Mouse (Mus musculus) hindbrain, embryonic 12.5 days (tissue): Measurements from ENCODE around the gene Gapt. TPM values are rescaled to one million over a fixed set of nuclear protein-coding genes. Genes with fewer than 3 reads are reported as not detected.
"Not testable (repeated sequence)": the region's sequence is repeated elsewhere in the genome, so short reads cannot be mapped to it uniquely, and the experiment has no call there.

ENCODE experiments used
- ATAC-seq: fragments of 200-750 bp; cut with Nextera tagmentation; 2 replicates; pipeline ENCODE4 v1.8.0; 2017; ENCODE audit warnings: moderate TSS enrichment; ENCODE audit not compliant: low FRiP score
- H3K27ac ChIP-seq: fragments of 300-500 bp; sonication (generic); 2 replicates; pipeline ENCODE4 v1.5.1; 2016; ENCODE audit warnings: mild to moderate bottlenecking
- H3K27me3 ChIP-seq: fragments of 300-500 bp; sonication (generic); 2 replicates; pipeline ENCODE4 v1.6.1; 2016; ENCODE audit warnings: mild to moderate bottlenecking
- H3K36me3 ChIP-seq: fragments of 300-500 bp; sonication (generic); 2 replicates; pipeline ENCODE4 v1.6.1; 2016; ENCODE audit warnings: mild to moderate bottlenecking
- H3K4me1 ChIP-seq: fragments of 300-500 bp; sonication (generic); 2 replicates; pipeline ENCODE4 v1.6.1; 2016
- H3K4me2 ChIP-seq: fragments of 300-500 bp; sonication (generic); replicated peaks from 2 replicates; pipeline ENCODE4 v1.6.1; 2016; ENCODE audit warnings: mild to moderate bottlenecking
- H3K4me3 ChIP-seq: fragments of 300-500 bp; sonication (generic); 2 replicates; pipeline ENCODE4 v1.5.1; 2016; ENCODE audit warnings: mild to moderate bottlenecking
- H3K9ac ChIP-seq: fragments of 300-500 bp; sonication (generic); 2 replicates; pipeline ENCODE4 v1.6.1; 2016; ENCODE audit warnings: mild to moderate bottlenecking, moderate library complexity
- H3K9me3 ChIP-seq: fragments of 300-500 bp; sonication (generic); replicated peaks from 2 replicates; pipeline ENCODE4 v1.6.1; 2016; ENCODE audit warnings: mild to moderate bottlenecking
- WGBS: fragments of 180-500 bp; shearing (Covaris S2); methylation state at CpG from one replicate; pipeline ENCODE4 v1.1.7; 2016; 5-methylcytosine and 5-hydroxymethylcytosine counted together
- polyA plus RNA-seq: library from polyadenylated mRNA; unstranded; fragments of >200 nt; fragmentation: Nextera tagmentation; extraction: Ambion mirVana; gene quantifications from 2 replicates; pipeline ENCODE4 v1.2.1, GENCODE M21; 2016

Gene Gapt
- polyA plus RNA-seq, 1 experiment from 2014 or later = not detected

DNA sequence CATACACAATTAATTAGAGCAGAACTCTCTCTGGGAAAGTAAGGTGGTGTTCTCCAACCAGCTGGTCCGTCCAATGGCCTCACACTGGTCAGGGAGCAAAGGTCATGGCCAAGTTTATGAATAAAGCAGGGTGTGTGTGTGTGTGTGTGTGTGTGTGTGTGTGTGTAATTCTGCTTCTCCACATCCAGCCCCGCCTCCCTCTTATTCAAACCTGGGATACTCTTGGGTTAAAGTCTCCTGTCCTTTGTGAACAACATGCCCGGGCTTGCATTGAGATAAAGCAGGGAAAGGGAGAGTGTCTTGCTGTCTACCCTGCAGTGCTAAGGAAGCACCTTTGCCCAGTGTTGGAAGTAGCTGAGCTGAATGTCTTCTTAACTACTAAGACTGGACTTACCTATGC is 35.6 kb upstream of the Gapt start:
- no peak overlapping the region for H3K4me3 ChIP-seq
- H3K36me3 ChIP-seq = peaks cover 2% of the 10 kb centered on the region
- peaks cover 3% of the 10 kb centered on the region; the same call in 1 of the 2 replicates for H3K4me1 ChIP-seq
- WGBS = 46% methylated on average over 3 of the region's 3 CpGs
- peaks cover 6% of the 10 kb centered on the region; the same call in 1 of the 2 replicates for H3K9me3 ChIP-seq
- H3K9ac ChIP-seq = no peak overlapping the region
- H3K4me2 ChIP-seq = no peak overlapping the region
- no peaks in the 10 kb centered on the region for H3K27me3 ChIP-seq
- no peak for ATAC-seq
- no peak overlapping the region for H3K27ac ChIP-seq

GRCm38 (mm10) chr13:110392210-110392609 is 35.2 kb upstream of the Gapt start:
- H3K27ac ChIP-seq = no peak overlapping the region
- H3K36me3 ChIP-seq = no peaks in the 10 kb centered on the region
- H3K27me3 ChIP-seq = no peaks in the 10 kb centered on the region
- H3K4me3 ChIP-seq = no peak overlapping the region
- H3K9ac ChIP-seq = no peak overlapping the region
- 22% methylated on average over 8 of the region's 8 CpGs for WGBS
- no peak overlapping the region for H3K4me2 ChIP-seq
- no peak for ATAC-seq
- peaks cover 6% of the 10 kb centered on the region; the same call in 1 of the 2 replicates for H3K9me3 ChIP-seq
- peaks cover 3% of the 10 kb centered on the region; the same call in 1 of the 2 replicates for H3K4me1 ChIP-seq

DNA sequence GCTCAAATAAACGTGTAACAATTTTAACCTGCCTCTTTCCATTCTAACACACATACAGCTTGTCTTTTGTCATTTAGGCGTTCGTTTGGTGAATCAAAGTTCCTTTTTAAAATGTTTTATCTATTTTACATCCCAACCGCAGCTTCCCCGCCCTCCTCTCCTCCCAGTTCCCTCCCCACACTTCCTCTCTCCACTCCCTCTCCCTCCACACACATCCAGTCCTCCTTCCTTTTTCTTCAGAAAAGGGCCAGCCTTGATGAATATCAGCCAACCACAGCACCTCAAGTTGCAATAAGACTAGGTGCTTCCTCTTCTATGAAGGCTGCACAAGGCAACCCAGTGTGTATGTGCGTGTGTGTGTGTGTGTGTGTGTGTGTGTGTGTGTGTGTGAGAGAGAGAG is 27.5 kb upstream of the Gapt start:
- Histone ChIP-seq H3K4me3 (no peak overlapping the region), H3K27me3 (no peaks in the 10 kb centered on the region), H3K27ac (no peak overlapping the region), H3K9ac (no peak overlapping the region), H3K36me3 (no peaks in the 10 kb centered on the region), H3K9me3 (peaks cover 1% of the 10 kb centered on the region; the same call in 1 of the 2 replicates), H3K4me2 (no peak overlapping the region), H3K4me1 (no peaks in the 10 kb centered on the region)
- 74% methylated on average over 6 of the region's 6 CpGs for WGBS
- ATAC-seq = no peak

DNA sequence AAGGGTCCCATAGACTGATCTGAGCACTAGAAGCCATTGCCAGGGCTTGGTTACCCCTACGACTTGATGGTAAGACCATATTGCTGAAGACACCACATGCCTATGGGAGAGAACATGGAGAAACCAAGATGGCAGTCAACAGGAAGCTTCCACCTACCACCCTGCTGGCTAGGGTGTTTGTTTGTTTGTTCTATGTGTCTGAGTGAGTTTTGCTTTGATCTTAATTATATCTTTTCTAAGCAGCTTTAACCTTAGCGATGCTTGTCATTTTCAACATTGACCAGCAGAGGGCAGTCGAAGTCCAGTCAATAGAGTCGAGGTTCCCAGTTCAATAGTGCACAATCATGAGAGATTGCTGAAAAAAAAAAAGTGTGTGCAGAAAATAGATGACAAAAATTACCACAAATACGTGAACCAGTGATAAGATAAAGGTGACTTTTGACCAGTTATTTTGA is 25.5 kb upstream of the Gapt start:
- H3K9me3 ChIP-seq = no peaks in the 10 kb centered on the region

GRCm38 (mm10) chr13:110369673-110370072 is 12.7 kb upstream of the Gapt start:
- H3K27ac ChIP-seq = no peak overlapping the region
- H3K4me2 ChIP-seq = no peak overlapping the region
- no peak overlapping the region for H3K9ac ChIP-seq
- H3K9me3 ChIP-seq = no peaks in the 10 kb centered on the region
- no peak for ATAC-seq
- H3K4me3 ChIP-seq = no peak overlapping the region
- 89% methylated on average over 1 of the region's 1 CpGs for WGBS
- no peaks in the 10 kb centered on the region for H3K36me3 ChIP-seq
- no peaks in the 10 kb centered on the region for H3K27me3 ChIP-seq
- H3K4me1 ChIP-seq = no peaks in the 10 kb centered on the region

More for the DNA sequence above, 25.5 kb upstream of the Gapt start:
- H3K27ac ChIP-seq = no peak overlapping the region
- no peak overlapping the region for H3K4me3 ChIP-seq
- ATAC-seq = 0 out of 2 replicates have a peak, but pooled peaks have one; percentile 43
- H3K4me2 ChIP-seq = no peak overlapping the region
- no peaks in the 10 kb centered on the region for H3K36me3 ChIP-seq
- no peaks in the 10 kb centered on the region for H3K4me1 ChIP-seq
- H3K9ac ChIP-seq = no peak overlapping the region
- H3K27me3 ChIP-seq = no peaks in the 10 kb centered on the region
- 19% methylated on average over 5 of the region's 5 CpGs for WGBS

DNA sequence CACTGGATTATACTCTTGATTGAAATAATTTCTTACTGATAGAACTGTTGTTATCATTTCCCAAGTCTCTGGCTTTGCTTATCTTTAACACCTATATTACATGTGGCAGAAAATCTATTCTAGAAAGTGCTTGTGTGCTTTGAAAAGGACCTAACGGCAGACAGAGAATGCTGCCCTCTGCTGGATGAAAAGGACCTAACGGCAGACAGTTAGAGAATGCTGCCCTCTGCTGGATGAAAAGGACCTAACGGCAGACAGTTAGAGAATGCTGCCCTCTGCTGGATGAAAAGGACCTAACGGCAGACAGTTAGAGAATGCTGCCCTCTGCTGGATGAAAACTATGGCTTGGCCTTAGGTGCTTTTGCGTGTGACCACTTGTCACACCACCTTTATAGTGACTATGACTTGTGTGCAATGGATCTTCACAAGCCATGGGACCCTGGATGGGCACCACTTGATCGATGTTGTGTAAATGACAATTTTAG is 11.6 kb upstream of the Gapt start:
- H3K36me3 ChIP-seq, H3K4me3 ChIP-seq, H3K4me1 ChIP-seq, H3K27me3 ChIP-seq, H3K27ac ChIP-seq, H3K9ac ChIP-seq, H3K9me3 ChIP-seq, H3K4me2 ChIP-seq: not testable (repeated sequence)
- peak; percentile 43 for ATAC-seq
- WGBS = 55% methylated on average over 6 of the region's 6 CpGs

GRCm38 (mm10) chr13:110367961-110368555 is 11.1 kb upstream of the Gapt start:
- Histone ChIP-seq H3K27me3 (no peaks in the 10 kb centered on the region), H3K4me1 (no peaks in the 10 kb centered on the region), H3K9me3 (no peaks in the 10 kb centered on the region), H3K9ac (no peak overlapping the region), H3K36me3 (no peaks in the 10 kb centered on the region), H3K4me2 (no peak overlapping the region), H3K4me3 (no peak overlapping the region), H3K27ac (no peak overlapping the region)
- peak; percentile 19; the same call in 1 of the 2 replicates for ATAC-seq
- WGBS = 92% methylated on average over 3 of the region's 3 CpGs

DNA sequence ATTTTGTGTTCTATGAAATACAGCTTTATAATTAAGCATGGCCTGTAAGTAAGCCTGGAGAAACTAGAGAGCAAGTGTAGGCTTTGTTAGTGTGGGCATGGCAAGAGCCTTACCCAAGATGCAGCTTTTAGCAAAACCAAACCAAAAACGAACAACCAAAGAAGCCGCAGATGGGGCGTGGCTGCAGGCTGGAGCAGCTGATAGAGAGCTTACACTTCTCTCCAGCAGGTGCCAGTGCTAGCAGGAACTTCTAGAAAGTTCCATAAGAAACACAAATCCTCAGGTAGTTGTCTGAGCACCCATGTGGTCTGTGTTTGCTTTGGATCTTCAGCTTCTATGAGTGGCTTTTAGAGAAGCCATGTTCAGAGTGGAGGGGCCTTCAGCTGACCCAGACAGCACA is 9.5 kb upstream of the Gapt start:
- 91% methylated on average over 3 of the region's 3 CpGs for WGBS
- H3K4me1 ChIP-seq = no peaks in the 10 kb centered on the region
- H3K4me2 ChIP-seq = no peak overlapping the region
- H3K36me3 ChIP-seq = no peaks in the 10 kb centered on the region
- H3K27ac ChIP-seq = no peak overlapping the region
- H3K27me3 ChIP-seq = no peaks in the 10 kb centered on the region
- H3K9ac ChIP-seq = no peak overlapping the region
- no peaks in the 10 kb centered on the region for H3K9me3 ChIP-seq
- no peak overlapping the region for H3K4me3 ChIP-seq
- no peak for ATAC-seq

- Histone ChIP-seq H3K4me1 (no peaks in the 10 kb centered on the region), H3K36me3 (no peaks in the 10 kb centered on the region), H3K9me3 (no peaks in the 10 kb centered on the region), H3K4me2 (no peak overlapping the region), H3K27me3 (no peaks in the 10 kb centered on the region), H3K9ac (no peak overlapping the region), H3K27ac (no peak overlapping the region), H3K4me3 (no peak overlapping the region)
- no peak for ATAC-seq
- WGBS = 87% methylated on average over 6 of the region's 6 CpGs
Measured at GRCm38 (mm10) chr13:110363722-110364121, 6.7 kb upstream of the Gapt start.

DNA sequence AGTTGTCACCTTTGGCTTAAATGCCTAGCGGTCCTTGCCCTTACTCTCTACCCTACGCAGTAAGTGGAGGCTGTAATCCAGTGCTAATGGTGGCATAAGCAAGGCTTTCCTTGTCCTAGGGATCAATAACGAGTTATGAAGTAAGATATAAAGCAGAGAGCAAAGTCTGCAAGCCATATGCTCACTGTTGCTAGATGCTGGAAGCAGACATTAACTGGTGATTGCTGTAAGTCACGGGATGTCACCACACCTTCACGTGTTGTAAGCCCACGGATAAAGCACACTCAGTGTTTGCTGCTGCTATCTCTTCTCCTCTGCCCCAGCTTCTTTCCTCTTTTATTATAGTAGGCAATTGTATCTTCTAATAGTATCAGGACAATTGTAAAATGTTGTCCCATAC is 5.9 kb downstream of the Gapt start:
- no peak overlapping the region for H3K4me2 ChIP-seq
- 91% methylated on average over 6 of the region's 6 CpGs for WGBS
- no peak for ATAC-seq

GRCm38 (mm10) chr13:110346707-110347106 is 10.3 kb downstream of the Gapt start:
- 0 out of 2 replicates have a peak, but pooled peaks have one; percentile 43 for ATAC-seq
- no peak overlapping the region for H3K9ac ChIP-seq
- 30% methylated on average over 7 of the region's 7 CpGs for WGBS

More for the DNA sequence above, 5.9 kb downstream of the Gapt start:
- no peak overlapping the region for H3K9ac ChIP-seq
- H3K4me1 ChIP-seq = peaks cover 5% of the 10 kb centered on the region
- H3K9me3 ChIP-seq = no peaks in the 10 kb centered on the region
- no peaks in the 10 kb centered on the region for H3K27me3 ChIP-seq
- no peaks in the 10 kb centered on the region for H3K36me3 ChIP-seq
- no peak overlapping the region for H3K4me3 ChIP-seq
- H3K27ac ChIP-seq = no peak overlapping the region

GRCm38 (mm10) chr13:110342602-110343001 is 14.4 kb downstream of the Gapt start:
- ATAC-seq = no peak
- Histone ChIP-seq H3K27me3 (no peaks in the 10 kb centered on the region), H3K4me3 (no peak overlapping the region), H3K4me1 (peaks cover 5% of the 10 kb centered on the region), H3K9me3 (no peaks in the 10 kb centered on the region), H3K4me2 (no peak overlapping the region), H3K36me3 (no peaks in the 10 kb centered on the region), H3K9ac (no peak overlapping the region), H3K27ac (no peak overlapping the region)
- WGBS = 70% methylated on average over 6 of the region's 6 CpGs

More at GRCm38 (mm10) chr13:110346707-110347106, 10.3 kb downstream of the Gapt start:
- Histone ChIP-seq H3K4me1 (peaks cover 5% of the 10 kb centered on the region), H3K4me3 (no peak overlapping the region), H3K36me3 (no peaks in the 10 kb centered on the region), H3K4me2 (no peak overlapping the region), H3K9me3 (no peaks in the 10 kb centered on the region), H3K27me3 (no peaks in the 10 kb centered on the region), H3K27ac (peak overlapping the region; percentile 44; the same call in 1 of the 2 replicates)
